Mouse (Mus musculus): ENCODE results near the gene Eif2b5.

- TF ChIP-seq CTCF (IDR thresholded peaks at IDR 0.05) (no peak), EP300 (IDR thresholded peaks at IDR 0.05) (no peak)
These were observed 13.6 kb upstream of the Eif2b5 start for GRCm38 (mm10) chr16:20485061-20485460.

Measured in lung, postnatal 0 days (tissue).